Mouse (Mus musculus): Measurements from ENCODE around the gene Mif4gd. TPM values are rescaled to one million over a fixed set of nuclear protein-coding genes. Genes with fewer than 3 reads are reported as not detected.

Gene Mif4gd
- polyA plus RNA-seq, 1 experiment: 215 TPM

- peak overlapping the region; percentile 40; the same call in 1 of the 2 replicates for H3K27ac ChIP-seq (ENCODE audit: control insufficient read depth, insufficient read depth, low read length)
- H3K27me3 ChIP-seq (ENCODE audit: control insufficient read depth, insufficient read depth, low read length): no peaks in the 10 kb centered on the region
- H3K4me3 ChIP-seq (ENCODE audit: control insufficient read depth, insufficient read depth, low read length): no peak overlapping the region
- 0 out of 2 replicates have a peak, but pooled peaks have one; percentile 21 for TF ChIP-seq CTCF (IDR thresholded peaks at IDR 0.05; ENCODE audit: borderline replicate concordance, control insufficient read depth, extremely low read depth, insufficient read depth, low read length, poor library complexity)
- no peak for TF ChIP-seq POLR2A (IDR thresholded peaks at IDR 0.05; ENCODE audit: control insufficient read depth, extremely low read depth, insufficient read depth, low read length, poor library complexity)
- peaks cover 9% of the 10 kb centered on the region for H3K4me1 ChIP-seq (replicated peaks; ENCODE audit: control insufficient read depth, insufficient read depth, low read length)
- no peaks in the 10 kb centered on the region for H3K36me3 ChIP-seq (ENCODE audit: control insufficient read depth, insufficient read depth, low read length)
- no peak for DNase-seq
- WGBS: 52% methylated on average over 16 of the region's 16 CpGs
These were observed 18.0 kb upstream of the Mif4gd start for GRCm38 (mm10) chr11:115630532-115631504.

GRCm38 (mm10) chr11:115629734-115630531 is 17.2 kb upstream of the Mif4gd start:
- no peak for DNase-seq
- H3K27ac ChIP-seq (ENCODE audit: control insufficient read depth, insufficient read depth, low read length): no peak overlapping the region
- no peak for TF ChIP-seq CTCF (IDR thresholded peaks at IDR 0.05; ENCODE audit: borderline replicate concordance, control insufficient read depth, extremely low read depth, insufficient read depth, low read length, poor library complexity)
- TF ChIP-seq POLR2A (IDR thresholded peaks at IDR 0.05; ENCODE audit: control insufficient read depth, extremely low read depth, insufficient read depth, low read length, poor library complexity): no peak
- WGBS: 94% methylated on average over 13 of the region's 13 CpGs
- no peaks in the 10 kb centered on the region for H3K36me3 ChIP-seq (ENCODE audit: control insufficient read depth, insufficient read depth, low read length)
- H3K4me3 ChIP-seq (ENCODE audit: control insufficient read depth, insufficient read depth, low read length): no peak overlapping the region
- no peaks in the 10 kb centered on the region for H3K27me3 ChIP-seq (ENCODE audit: control insufficient read depth, insufficient read depth, low read length)
- peaks cover 9% of the 10 kb centered on the region for H3K4me1 ChIP-seq (replicated peaks; ENCODE audit: control insufficient read depth, insufficient read depth, low read length)

- no peak for DNase-seq
- Histone ChIP-seq H3K36me3 (ENCODE audit: control insufficient read depth, insufficient read depth, low read length) (no peaks in the 10 kb centered on the region), H3K4me1 (replicated peaks; ENCODE audit: control insufficient read depth, insufficient read depth, low read length) (peaks cover 9% of the 10 kb centered on the region), H3K4me3 (ENCODE audit: control insufficient read depth, insufficient read depth, low read length) (no peak overlapping the region), H3K27ac (ENCODE audit: control insufficient read depth, insufficient read depth, low read length) (no peak overlapping the region), H3K27me3 (ENCODE audit: control insufficient read depth, insufficient read depth, low read length) (no peaks in the 10 kb centered on the region)
- WGBS: 44% methylated on average over 13 of the region's 13 CpGs
- no peak for TF ChIP-seq POLR2A (IDR thresholded peaks at IDR 0.05; ENCODE audit: control insufficient read depth, extremely low read depth, insufficient read depth, low read length, poor library complexity)
- no peak for TF ChIP-seq CTCF (IDR thresholded peaks at IDR 0.05; ENCODE audit: borderline replicate concordance, control insufficient read depth, extremely low read depth, insufficient read depth, low read length, poor library complexity)
These were observed 15.8 kb upstream of the Mif4gd start for GRCm38 (mm10) chr11:115628465-115629101.

- no peaks in the 10 kb centered on the region for H3K27me3 ChIP-seq (ENCODE audit: control insufficient read depth, insufficient read depth, low read length)
- peaks cover 2% of the 10 kb centered on the region for H3K36me3 ChIP-seq (ENCODE audit: control insufficient read depth, insufficient read depth, low read length)
- DNase-seq: peak; percentile 98
- H3K4me3 ChIP-seq (ENCODE audit: control insufficient read depth, insufficient read depth, low read length): peak within 1 kb of the TSS; percentile 78
- peak; percentile 38; the same call in 1 of the 2 replicates for TF ChIP-seq CTCF (IDR thresholded peaks at IDR 0.05; ENCODE audit: borderline replicate concordance, control insufficient read depth, extremely low read depth, insufficient read depth, low read length, poor library complexity)
- TF ChIP-seq POLR2A (IDR thresholded peaks at IDR 0.05; ENCODE audit: control insufficient read depth, extremely low read depth, insufficient read depth, low read length, poor library complexity): peak; percentile 53; the same call in 1 of the 2 replicates
- WGBS: under 1% methylated on average over 47 of the region's 47 CpGs
- H3K27ac ChIP-seq (ENCODE audit: control insufficient read depth, insufficient read depth, low read length): no peak within 1 kb of the TSS
- H3K4me1 ChIP-seq (replicated peaks; ENCODE audit: control insufficient read depth, insufficient read depth, low read length): peaks cover 9% of the 10 kb centered on the region
These were observed 15.1 kb upstream of the Mif4gd start, which contains the start of gene Slc25a19 for GRCm38 (mm10) chr11:115627705-115628464. Gene Slc25a19, minus strand, starts transcription at chr11:115628295.

- Histone ChIP-seq H3K4me1 (replicated peaks; ENCODE audit: control insufficient read depth, insufficient read depth, low read length) (peaks cover 9% of the 10 kb centered on the region), H3K27me3 (ENCODE audit: control insufficient read depth, insufficient read depth, low read length) (no peaks in the 10 kb centered on the region), H3K4me3 (ENCODE audit: control insufficient read depth, insufficient read depth, low read length) (peak overlapping the region; percentile 78; the same call in 1 of the 2 replicates), H3K27ac (ENCODE audit: control insufficient read depth, insufficient read depth, low read length) (no peak overlapping the region), H3K36me3 (ENCODE audit: control insufficient read depth, insufficient read depth, low read length) (peaks cover 10% of the 10 kb centered on the region)
- no peak for TF ChIP-seq CTCF (IDR thresholded peaks at IDR 0.05; ENCODE audit: borderline replicate concordance, control insufficient read depth, extremely low read depth, insufficient read depth, low read length, poor library complexity)
- TF ChIP-seq POLR2A (IDR thresholded peaks at IDR 0.05; ENCODE audit: control insufficient read depth, extremely low read depth, insufficient read depth, low read length, poor library complexity): no peak
- no peak for DNase-seq
- 75% methylated on average over 11 of the region's 11 CpGs for WGBS
These were observed 14.3 kb upstream of the Mif4gd start for GRCm38 (mm10) chr11:115626824-115627616.
